Mouse (Mus musculus) heart, embryonic 16.5 days (tissue): ENCODE measurements around the gene Sgsm2. TPM values are rescaled to one million over a fixed set of nuclear protein-coding genes. Genes with fewer than 3 reads are reported as not detected.
A peak's percentile ranks its signal among the peaks of the same experiment; 100 is the strongest.

Experiments used
- ATAC-seq: fragments of 200-750 bp; cut with Nextera tagmentation; replicated peaks from 2 replicates; pipeline ENCODE4 v1.8.0; 2017; ENCODE audit warnings: moderate number of reproducible peaks; ENCODE audit not compliant: insufficient read depth, low FRiP score; ENCODE audit errors: extremely low read depth
- H3K27ac ChIP-seq: fragments of 300-500 bp; sonication (generic); 2 replicates; pipeline ENCODE4 v1.5.1; 2014; ENCODE audit warnings: mild to moderate bottlenecking, low read length, control low read depth, moderate library complexity
- H3K27me3 ChIP-seq: fragments of 300-500 bp; sonication (generic); 2 replicates; pipeline ENCODE4 v1.6.1; 2014; ENCODE audit warnings: low read length, mixed read lengths; ENCODE audit not compliant: control insufficient read depth, insufficient read depth
- H3K36me3 ChIP-seq: fragments of 300-500 bp; sonication (generic); 2 replicates; pipeline ENCODE4 v1.6.1; 2014; ENCODE audit not compliant: control insufficient read depth, insufficient read depth
- H3K4me1 ChIP-seq: fragments of 300-500 bp; sonication (generic); 2 replicates; pipeline ENCODE4 v1.6.1; 2014; ENCODE audit warnings: low read length, mixed read lengths; ENCODE audit not compliant: control insufficient read depth, insufficient read depth
- H3K4me2 ChIP-seq: fragments of 300-500 bp; sonication (generic); 2 replicates; pipeline ENCODE4 v1.6.1; 2014; ENCODE audit warnings: low read depth, mild to moderate bottlenecking, control low read depth, low read length
- H3K4me3 ChIP-seq: fragments of 300-500 bp; sonication (generic); 2 replicates; pipeline ENCODE4 v1.5.1; 2014; ENCODE audit warnings: mild to moderate bottlenecking, control low read depth, low read length
- H3K9ac ChIP-seq: fragments of 300-500 bp; sonication (generic); 2 replicates; pipeline ENCODE4 v1.6.1; 2014; ENCODE audit warnings: low read length, control low read depth
- H3K9me3 ChIP-seq: fragments of 300-500 bp; sonication (generic); replicated peaks from 2 replicates; pipeline ENCODE4 v1.6.1; 2016; ENCODE audit warnings: low read length; ENCODE audit not compliant: control insufficient read depth
- WGBS: fragments of 180-500 bp; shearing (Covaris S2); extraction: QIAGEN DNeasy Blood & Tissue Kit; methylation state at CpG from one replicate; pipeline ENCODE4 v1.1.7; 2014; 5-methylcytosine and 5-hydroxymethylcytosine counted together
- polyA plus RNA-seq: library from polyadenylated mRNA; unstranded; fragments of >200 nt; fragmentation: Nextera tagmentation; extraction: Ambion mirVana; gene quantifications from 2 replicates; pipeline ENCODE4 v1.2.1, GENCODE M21; 2015

Sgsm2 gene
- polyA plus RNA-seq, 1 experiment from 2014 or later, result 4.7 TPM

DNA sequence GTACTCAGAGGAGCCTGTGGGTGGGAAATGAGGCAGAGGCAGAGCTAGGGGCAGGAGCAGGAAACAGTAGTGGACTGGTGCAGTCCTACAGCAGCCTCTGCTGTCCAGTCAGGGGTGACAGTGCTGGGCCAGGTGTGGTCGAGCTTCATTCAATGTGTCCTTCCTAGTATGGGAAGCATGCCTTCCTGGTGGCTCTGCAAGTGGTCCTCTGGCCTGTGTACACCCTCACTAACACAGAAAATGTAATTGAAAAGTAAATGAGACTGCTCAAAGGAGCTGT, 62.6 kb downstream of the Sgsm2 start:
- peaks cover 40% of the 10 kb centered on the region for H3K4me1 ChIP-seq
- H3K27ac ChIP-seq, result peak overlapping the region; percentile 99
- H3K4me2 ChIP-seq, result no peak overlapping the region
- no peaks in the 10 kb centered on the region for H3K9me3 ChIP-seq
- peak overlapping the region; percentile 37 for H3K9ac ChIP-seq
- no peak overlapping the region for H3K4me3 ChIP-seq
- H3K27me3 ChIP-seq, result no peaks in the 10 kb centered on the region
- H3K36me3 ChIP-seq, result no peaks in the 10 kb centered on the region
- ATAC-seq, result no peak
- WGBS, result 39% methylated on average over 1 of the region's 1 CpGs

- Histone ChIP-seq H3K4me1 (peaks cover 39% of the 10 kb centered on the region), H3K9me3 (no peaks in the 10 kb centered on the region), H3K27ac (peak overlapping the region; percentile 99), H3K4me3 (peak overlapping the region; percentile 88), H3K9ac (peak overlapping the region; percentile 82), H3K4me2 (peak overlapping the region; percentile 96), H3K36me3 (no peaks in the 10 kb centered on the region), H3K27me3 (no peaks in the 10 kb centered on the region)
- 65% methylated on average over 8 of the region's 8 CpGs for WGBS
- ATAC-seq, result no peak
Observed at GRCm38 (mm10) chr11:74833536-74834358, 63.1 kb downstream of the Sgsm2 start.

- H3K4me2 ChIP-seq, result peak overlapping the region; percentile 96
Observed at GRCm38 (mm10) chr11:74832503-74833143, 64.2 kb downstream of the Sgsm2 start.

GRCm38 (mm10) chr11:74831606-74832451, 65.0 kb downstream of the Sgsm2 start:
- WGBS, result under 1% methylated on average over 61 of the region's 61 CpGs
- peak overlapping the region; percentile 96 for H3K4me2 ChIP-seq
- H3K9ac ChIP-seq, result peak overlapping the region; percentile 87
- peaks cover 36% of the 10 kb centered on the region for H3K4me1 ChIP-seq
- no peaks in the 10 kb centered on the region for H3K36me3 ChIP-seq
- H3K27ac ChIP-seq, result peak overlapping the region; percentile 99
- H3K9me3 ChIP-seq, result no peaks in the 10 kb centered on the region
- peak; percentile 80 for ATAC-seq
- H3K4me3 ChIP-seq, result peak overlapping the region; percentile 88
- no peaks in the 10 kb centered on the region for H3K27me3 ChIP-seq

More at GRCm38 (mm10) chr11:74832503-74833143, 64.2 kb downstream of the Sgsm2 start:
- ATAC-seq, result no peak
- Histone ChIP-seq H3K9ac (peak overlapping the region; percentile 82), H3K4me1 (peaks cover 43% of the 10 kb centered on the region), H3K27me3 (no peaks in the 10 kb centered on the region), H3K9me3 (no peaks in the 10 kb centered on the region), H3K36me3 (no peaks in the 10 kb centered on the region), H3K4me3 (peak overlapping the region; percentile 88), H3K27ac (peak overlapping the region; percentile 99)
- under 1% methylated on average over 26 of the region's 26 CpGs for WGBS

GRCm38 (mm10) chr11:74831191-74831605, 65.7 kb downstream of the Sgsm2 start:
- Histone ChIP-seq H3K4me3 (peak overlapping the region; percentile 88), H3K27me3 (no peaks in the 10 kb centered on the region), H3K27ac (peak overlapping the region; percentile 99), H3K9ac (peak overlapping the region; percentile 87), H3K4me1 (peaks cover 36% of the 10 kb centered on the region), H3K36me3 (no peaks in the 10 kb centered on the region), H3K9me3 (no peaks in the 10 kb centered on the region), H3K4me2 (peak overlapping the region; percentile 96)
- WGBS, result under 1% methylated on average over 35 of the region's 35 CpGs
- no peak for ATAC-seq

GRCm38 (mm10) chr11:74830256-74831161, 66.4 kb downstream of the Sgsm2 start, which contains the start of gene Mnt:
Mnt (plus strand) TSS chr11:74830920.
- no peaks in the 10 kb centered on the region for H3K9me3 ChIP-seq
- H3K4me1 ChIP-seq, result peaks cover 36% of the 10 kb centered on the region
- peak within 1 kb of the TSS; percentile 88 for H3K4me3 ChIP-seq
- H3K36me3 ChIP-seq, result no peaks in the 10 kb centered on the region
- no peaks in the 10 kb centered on the region for H3K27me3 ChIP-seq
- peak within 1 kb of the TSS; percentile 99 for H3K27ac ChIP-seq
- ATAC-seq, result peak; percentile 75
- peak within 1 kb of the TSS; percentile 87 for H3K9ac ChIP-seq
- peak within 1 kb of the TSS; percentile 96 for H3K4me2 ChIP-seq
- under 1% methylated on average over 70 of the region's 70 CpGs for WGBS

- Histone ChIP-seq H3K4me3 (peak overlapping the region; percentile 88), H3K4me2 (peak overlapping the region; percentile 96), H3K27ac (peak overlapping the region; percentile 99), H3K9me3 (no peaks in the 10 kb centered on the region), H3K36me3 (no peaks in the 10 kb centered on the region), H3K4me1 (peaks cover 34% of the 10 kb centered on the region), H3K27me3 (no peaks in the 10 kb centered on the region), H3K9ac (peak overlapping the region; percentile 65)
- WGBS, result under 1% methylated on average over 20 of the region's 20 CpGs
- peak; percentile 12 for ATAC-seq
Observed at GRCm38 (mm10) chr11:74829812-74830211, 67.0 kb downstream of the Sgsm2 start.

GRCm38 (mm10) chr11:74828965-74829550, 67.8 kb downstream of the Sgsm2 start:
- no peaks in the 10 kb centered on the region for H3K9me3 ChIP-seq
- peak overlapping the region; percentile 88 for H3K4me3 ChIP-seq
- peak overlapping the region; percentile 99 for H3K27ac ChIP-seq
- no peak for ATAC-seq
- H3K36me3 ChIP-seq, result no peaks in the 10 kb centered on the region
- WGBS, result 13% methylated on average over 11 of the region's 11 CpGs
- H3K4me1 ChIP-seq, result peaks cover 26% of the 10 kb centered on the region
- H3K9ac ChIP-seq, result no peak overlapping the region
- no peaks in the 10 kb centered on the region for H3K27me3 ChIP-seq
- peak overlapping the region; percentile 96 for H3K4me2 ChIP-seq
